Mouse (Mus musculus) spleen, postnatal 10 days (tissue): ENCODE results near the gene Fev.

Source experiments
- DNase-seq, 2 experiments: peaks; one replicate each; pipeline ENCODE4 v3.0.0; 2021 to 2022; ENCODE audit warnings: low spot score in 2 of 2

The Fev gene

DNA sequence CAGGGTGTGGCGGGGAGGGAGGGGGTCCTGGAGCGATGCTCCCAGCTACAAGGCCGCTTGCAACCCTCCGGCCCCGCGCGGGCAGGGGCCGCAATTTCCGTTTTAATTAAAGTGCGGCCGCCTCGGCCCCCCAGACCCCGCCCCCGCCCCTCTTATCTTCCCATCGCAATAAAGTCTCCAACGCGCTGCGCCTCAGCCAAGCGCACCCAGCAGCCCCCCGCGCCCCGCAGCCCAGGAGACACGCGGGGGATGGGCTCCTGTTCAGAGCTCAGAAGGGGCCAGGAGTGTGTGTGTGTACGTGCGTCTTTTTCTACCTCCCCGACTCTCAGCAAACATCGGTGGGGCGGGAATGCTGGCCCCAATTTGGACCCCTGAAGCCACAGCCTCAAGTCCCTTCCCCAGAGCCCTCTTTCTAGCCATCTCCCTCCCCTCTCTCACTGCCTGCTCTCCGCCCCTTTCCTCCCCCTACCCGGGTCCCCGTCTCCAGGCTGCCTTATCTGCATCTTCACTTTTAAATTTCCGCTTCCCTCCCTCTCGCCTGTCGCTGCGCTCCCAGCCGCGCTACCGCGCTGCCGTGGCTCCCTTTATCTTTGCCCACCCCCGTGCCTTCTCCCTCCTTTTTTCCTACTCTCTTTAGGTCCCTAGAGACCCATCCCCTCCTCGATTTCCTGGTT is at the start of gene Fev:
TSS of gene Fev (minus strand) at position 51 of the 674 bp plus-strand sequence.
- no peak for DNase-seq

GRCm38 (mm10) chr1:74927621-74928296 is 42.5 kb upstream of the Fev start:
- DNase-seq, result no peak

- no peak for DNase-seq
Measured at GRCm38 (mm10) chr1:74926721-74927120, 41.5 kb upstream of the Fev start.

- no peak for DNase-seq
Measured at GRCm38 (mm10) chr1:74924464-74924863, 39.2 kb upstream of the Fev start.

GRCm38 (mm10) chr1:74915706-74916105 is 30.5 kb upstream of the Fev start:
- no peak for DNase-seq

DNA sequence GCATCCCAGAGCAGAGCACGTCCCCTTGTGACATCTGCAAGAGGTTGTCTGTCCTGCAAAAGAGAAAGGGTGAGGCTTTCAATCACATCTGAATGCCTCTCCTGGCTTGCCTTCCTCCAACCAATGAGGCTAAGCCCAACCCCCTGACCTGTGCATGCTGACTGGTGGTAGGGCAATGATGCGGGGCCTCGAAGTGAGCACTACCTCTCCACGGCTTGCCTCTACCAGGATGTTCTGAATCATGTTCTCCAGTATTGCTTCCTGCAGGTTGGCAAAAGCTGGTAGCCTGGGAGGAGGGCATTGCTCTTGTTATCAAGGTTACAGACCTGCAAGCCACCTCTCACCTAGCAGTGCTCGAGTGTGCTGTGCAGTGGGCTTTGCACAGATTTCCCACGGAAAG is 17.0 kb upstream of the Fev start:
- no peak for DNase-seq

DNA sequence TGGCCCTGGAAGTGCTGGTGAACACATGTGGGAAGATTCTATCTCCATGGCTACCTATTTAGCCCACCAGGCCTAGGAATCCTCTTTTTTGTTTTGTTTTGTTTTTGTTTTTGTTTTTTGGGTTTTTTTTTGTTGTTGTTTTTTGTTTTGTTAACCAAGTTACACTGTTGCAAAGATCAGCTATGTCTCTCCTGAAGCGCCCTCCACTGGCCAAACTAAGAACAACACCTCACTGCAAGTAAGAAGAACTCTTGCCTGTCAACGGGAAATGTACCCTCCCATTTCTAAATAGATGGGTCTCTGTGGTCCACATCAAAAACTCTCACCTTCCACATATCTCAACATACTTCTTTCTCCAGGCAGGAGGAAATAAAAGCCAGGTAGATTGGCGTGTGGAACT is 16.5 kb upstream of the Fev start:
- DNase-seq, result peak in 1 of 2 experiments; percentile 63

DNA sequence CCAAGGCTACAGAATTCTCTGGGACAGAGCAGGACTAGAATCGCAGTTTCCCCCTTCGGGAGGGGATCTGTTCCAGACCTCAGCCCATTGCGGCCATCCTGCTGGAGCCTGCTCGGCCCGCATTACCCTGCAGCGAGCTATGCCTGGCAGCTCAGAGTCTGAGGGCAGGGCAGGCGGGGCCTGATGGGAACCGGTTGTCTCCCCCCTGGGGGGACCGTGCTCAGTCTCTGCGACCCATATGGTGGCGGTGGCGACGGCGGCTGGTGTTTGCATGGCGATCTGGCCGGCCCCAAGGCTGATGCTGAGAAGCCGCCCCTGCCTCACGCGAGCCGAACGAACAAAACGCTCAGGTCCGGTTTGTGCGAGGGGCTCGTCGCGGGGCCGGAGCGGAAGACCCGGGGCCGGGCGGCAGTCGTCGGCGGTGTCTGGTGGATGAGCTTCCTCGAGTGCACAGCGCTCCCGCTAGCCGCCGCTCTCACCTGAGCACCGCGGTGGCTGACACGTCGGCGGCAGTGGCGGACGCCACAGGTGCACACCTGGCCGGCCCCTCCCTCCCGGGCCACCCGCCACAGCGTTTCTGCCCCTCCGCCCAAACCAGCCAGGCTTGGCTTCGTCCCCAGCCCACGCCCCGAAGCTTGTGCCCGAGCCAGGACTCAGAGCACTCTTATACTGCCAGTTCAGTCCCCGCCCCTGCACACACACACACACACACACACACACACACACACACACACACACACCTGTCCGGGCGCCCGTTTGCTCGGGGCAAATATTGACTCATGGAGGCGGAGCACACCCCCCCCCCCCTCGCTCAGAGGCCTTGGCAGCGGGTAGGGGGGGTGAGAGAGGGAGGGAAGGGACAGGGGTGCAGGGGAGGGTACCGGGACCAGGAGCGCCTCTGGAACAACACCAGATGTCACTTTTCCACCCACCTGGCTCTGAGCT is 15.4 kb upstream of the Fev start:
- DNase-seq, result no peak

- no peak for DNase-seq
Measured at GRCm38 (mm10) chr1:74898656-74899431, 13.6 kb upstream of the Fev start.

GRCm38 (mm10) chr1:74897976-74898375 is 12.8 kb upstream of the Fev start:
- DNase-seq, result no peak

DNA sequence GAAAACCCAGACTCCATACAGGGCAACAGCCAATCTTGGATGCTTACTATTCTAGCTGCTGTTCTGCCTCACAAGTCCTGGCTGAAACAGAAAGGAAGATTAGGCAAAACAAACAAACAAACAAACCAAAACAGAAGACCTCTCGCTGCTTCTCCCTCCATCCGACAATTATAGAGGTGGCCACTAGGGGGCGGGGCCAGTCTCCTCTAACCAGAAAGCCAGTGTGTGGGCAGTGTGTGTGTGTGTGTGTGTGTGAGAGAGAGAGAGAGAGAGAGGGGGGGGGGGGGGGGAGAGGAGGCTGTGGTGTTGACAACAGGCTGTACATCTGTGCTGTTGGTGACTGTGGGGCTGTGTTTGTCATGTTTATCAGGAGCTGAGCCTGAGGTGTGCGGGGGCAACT is 9.7 kb upstream of the Fev start:
- DNase-seq, result peak; percentile 30 to 73

- peak in 1 of 2 experiments; percentile 34 for DNase-seq
Measured at GRCm38 (mm10) chr1:74893134-74893855, 8.1 kb upstream of the Fev start, which contains the start of gene Cryba2. Gene Cryba2 (minus strand): TSS chr1:74893143.

- no peak for DNase-seq
Measured at GRCm38 (mm10) chr1:74892351-74893133, 7.3 kb upstream of the Fev start.

DNA sequence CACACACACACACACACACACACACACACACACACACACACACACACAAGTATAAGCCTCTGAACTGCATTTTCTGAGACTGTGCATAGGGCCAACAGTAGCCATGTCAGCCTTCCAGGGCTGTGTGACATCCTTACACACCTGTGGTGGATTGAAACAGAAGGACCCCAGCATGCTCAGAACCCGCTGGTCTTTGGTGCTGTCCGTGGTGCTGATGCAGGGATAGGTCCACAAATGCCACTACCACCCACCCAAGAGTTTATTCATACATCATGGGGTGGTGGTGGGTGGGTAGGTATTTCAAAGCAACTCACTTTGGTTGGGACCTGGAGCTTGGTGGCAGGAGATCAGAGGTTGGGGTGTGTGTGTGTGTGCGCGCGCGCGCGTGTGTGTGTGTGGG is 6.3 kb upstream of the Fev start:
- peak in 1 of 2 experiments; percentile 58 for DNase-seq

GRCm38 (mm10) chr1:74884196-74885141 is 750 bp downstream of the Fev start:
- DNase-seq, result no peak

- DNase-seq, result no peak
Measured at GRCm38 (mm10) chr1:74883441-74883840, 1.8 kb downstream of the Fev start.

DNA sequence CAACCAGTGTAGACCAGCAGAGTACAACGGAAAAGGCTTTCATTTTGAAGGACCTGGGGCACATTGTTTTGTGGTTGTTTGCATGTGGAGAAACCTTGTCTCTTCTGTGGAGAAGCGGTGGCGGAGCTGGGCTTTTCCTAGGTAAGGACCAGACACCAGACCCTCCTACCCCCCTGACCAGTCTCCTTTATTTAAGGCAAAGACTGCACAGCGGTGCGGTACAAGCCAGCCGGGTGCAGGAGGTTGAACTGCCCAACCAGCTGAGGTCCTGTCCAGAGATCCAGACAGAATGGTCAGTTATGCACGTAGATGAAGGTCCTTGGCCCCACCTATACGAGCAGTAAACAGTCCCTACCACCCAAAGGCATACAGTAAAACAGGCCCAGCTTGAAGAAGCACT is 2.4 kb downstream of the Fev start:
- DNase-seq, result no peak

DNA sequence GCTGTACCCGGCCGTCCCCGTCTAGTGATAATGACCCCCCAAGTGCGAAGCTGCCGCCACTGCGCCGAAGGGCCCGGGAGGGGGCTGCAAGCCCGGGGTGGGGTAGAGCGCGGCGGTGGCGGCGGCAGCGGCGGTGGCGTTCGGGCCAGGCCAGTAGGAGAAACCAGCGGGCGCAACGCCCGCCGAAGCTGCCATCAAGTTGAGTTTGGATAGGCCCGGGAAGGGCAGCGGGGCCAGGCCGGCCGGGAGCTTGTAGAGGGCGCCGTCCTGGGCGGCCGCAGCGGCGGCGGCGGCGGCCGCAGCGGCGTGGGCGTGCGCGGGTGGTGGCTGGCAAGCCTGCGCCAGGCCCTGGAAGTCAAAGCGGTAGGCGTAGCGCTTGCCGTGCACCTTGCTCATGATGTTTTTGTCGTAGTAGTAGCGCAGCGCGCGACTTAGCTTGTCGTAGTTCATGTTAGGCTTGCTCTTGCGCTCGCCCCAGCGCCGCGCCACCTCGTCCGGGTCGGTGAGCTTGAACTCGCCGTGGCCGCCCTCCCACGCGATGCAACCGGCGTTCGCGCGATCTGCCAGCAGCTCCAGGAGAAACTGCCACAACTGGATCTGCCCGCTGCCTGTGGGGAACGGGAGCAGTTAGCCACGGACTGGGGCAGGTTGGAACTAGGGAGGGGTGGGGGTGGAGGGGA is 3.0 kb downstream of the Fev start:
- DNase-seq, result no peak
